In the genomic region with DNA sequence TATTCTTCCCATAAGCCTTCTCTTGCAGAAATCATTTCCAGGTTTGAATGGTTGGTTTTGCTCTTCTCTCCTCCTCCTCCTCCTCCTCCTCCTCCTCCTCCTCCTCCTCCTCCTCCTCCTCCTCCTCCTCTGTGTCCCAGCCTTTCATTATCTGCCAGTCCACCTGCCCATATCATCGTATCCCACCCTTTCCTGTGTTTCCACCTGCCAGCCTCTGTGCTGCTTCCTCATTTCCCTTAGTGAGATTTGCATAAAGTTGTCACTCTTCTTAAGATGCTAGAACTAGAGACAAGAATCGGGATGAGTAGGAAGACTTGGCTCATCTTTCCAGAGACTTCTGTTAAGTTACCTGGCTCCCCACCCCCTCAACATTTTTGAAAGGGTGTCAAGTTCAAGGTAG, we compare ENCODE assay signal across 27 mouse cellular contexts.
"Had no signal": no experiment of that assay in that cellular context is flagged by ENCODE, and none has a peak within 500 bp of the region (broad histone marks: within the 10 kb centered on the region; RNA-seq: fewer than 3 reads in every experiment).

No protein-coding gene starts in this region.

- H3K27ac ChIP-seq: limb, embryonic 10.5 days; limb, embryonic 12.5 days; limb, embryonic 13.5 days; limb, embryonic 15.5 days; liver, embryonic 12.5 days; liver, embryonic 13.5 days; liver, embryonic 14.5 days; liver, embryonic 15.5 days; lung, embryonic 15.5 days; macrophage; midbrain, embryonic 10.5 days; midbrain, embryonic 12.5 days; midbrain, embryonic 13.5 days; midbrain, embryonic 15.5 days; neural tube, embryonic 12.5 days had no signal

- H3K4me3 ChIP-seq: limb, embryonic 10.5 days; limb, embryonic 12.5 days; limb, embryonic 13.5 days; limb, embryonic 15.5 days; liver, embryonic 12.5 days; liver, embryonic 13.5 days; liver, embryonic 15.5 days; lung, embryonic 15.5 days; megakaryocyte, embryonic 14.5 days; midbrain, embryonic 10.5 days; midbrain, embryonic 12.5 days; midbrain, embryonic 13.5 days; midbrain, embryonic 15.5 days; myocyte; neural tube, embryonic 12.5 days had no signal

- H3K36me3 ChIP-seq: limb, embryonic 10.5 days; limb, embryonic 12.5 days; limb, embryonic 13.5 days; limb, embryonic 15.5 days; liver, embryonic 12.5 days; liver, embryonic 13.5 days; liver, embryonic 15.5 days; lung, embryonic 15.5 days; midbrain, embryonic 10.5 days; midbrain, embryonic 12.5 days; midbrain, embryonic 13.5 days; midbrain, embryonic 15.5 days; neural tube, embryonic 12.5 days had no signal

- DNase-seq: left cerebral cortex, postnatal 4 days; liver; liver, embryonic 13.5 days; liver, postnatal 0 days; lung, adult 18-20 months; lung, adult 2 months; lung, embryonic 14.5 days; lung, postnatal 10 days; lung, postnatal 14 days; lung, postnatal 36 days; midbrain, embryonic 14.5 days had no signal

- H3K9me3 ChIP-seq: limb, embryonic 10.5 days; limb, embryonic 12.5 days; limb, embryonic 13.5 days; limb, embryonic 15.5 days; liver, embryonic 12.5 days; liver, embryonic 13.5 days; liver, embryonic 15.5 days; lung, embryonic 15.5 days; megakaryocyte, embryonic 14.5 days; midbrain, embryonic 10.5 days; midbrain, embryonic 12.5 days; midbrain, embryonic 13.5 days; midbrain, embryonic 15.5 days; neural tube, embryonic 12.5 days had no signal

- H3K27me3 ChIP-seq: limb, embryonic 12.5 days; limb, embryonic 13.5 days; limb, embryonic 15.5 days; liver, embryonic 12.5 days; liver, embryonic 13.5 days; liver, embryonic 15.5 days; lung, embryonic 15.5 days; megakaryocyte, embryonic 14.5 days; midbrain, embryonic 12.5 days; midbrain, embryonic 13.5 days; midbrain, embryonic 15.5 days; neural tube, embryonic 12.5 days had no signal

- H3K9ac ChIP-seq: limb, embryonic 12.5 days; limb, embryonic 13.5 days; limb, embryonic 15.5 days; liver, embryonic 12.5 days; liver, embryonic 13.5 days; liver, embryonic 14.5 days; liver, embryonic 15.5 days; liver, postnatal 0 days; lung, embryonic 14.5 days; lung, embryonic 15.5 days; midbrain, embryonic 12.5 days; midbrain, embryonic 13.5 days; midbrain, embryonic 15.5 days; neural tube, embryonic 12.5 days had no signal
